Mouse (Mus musculus): ENCODE results near the gene Lamb2. TPM values are rescaled to one million over a fixed set of nuclear protein-coding genes. Genes with fewer than 3 reads are reported as not detected.

The Lamb2 gene
- polyA plus RNA-seq (2012; ENCODE audit: insufficient read depth, insufficient read length, missing spikeins): 2.7 and 3.4 TPM in 2 replicates

- H3K27ac ChIP-seq (ENCODE audit: insufficient read depth, low read depth, low read length): no peak within 1 kb of the TSS
- H3K4me1 ChIP-seq (ENCODE audit: control insufficient read depth, insufficient read depth, low read length): peaks cover 6% of the 10 kb centered on the region; the same call in 1 of the 2 replicates
- TF ChIP-seq CTCF (IDR thresholded peaks at IDR 0.05; ENCODE audit: low read depth, low read length) (no peak), POLR2A (IDR thresholded peaks at IDR 0.05; ENCODE audit: borderline replicate concordance, low read depth, low read length) (no peak)
- peak within 1 kb of the TSS; percentile 23 for H3K4me3 ChIP-seq (ENCODE audit: insufficient read depth, low read length)
These were observed at the start of gene Lamb2 for GRCm38 (mm10) chr9:108479721-108480351. Lamb2 (plus strand) TSS chr9:108479736.

GRCm38 (mm10) chr9:108431431-108432067, 48.0 kb upstream of the Lamb2 start:
- no peak for TF ChIP-seq CTCF (IDR thresholded peaks at IDR 0.05; ENCODE audit: low read depth, low read length)
- TF ChIP-seq POLR2A (IDR thresholded peaks at IDR 0.05; ENCODE audit: borderline replicate concordance, low read depth, low read length): no peak
- Histone ChIP-seq H3K4me1 (ENCODE audit: control insufficient read depth, insufficient read depth, low read length) (no peaks in the 10 kb centered on the region), H3K27ac (ENCODE audit: insufficient read depth, low read depth, low read length) (no peak overlapping the region), H3K4me3 (ENCODE audit: insufficient read depth, low read length) (no peak overlapping the region)

GRCm38 (mm10) chr9:108436182-108436581, 43.4 kb upstream of the Lamb2 start, which contains the start of gene BC048562:
BC048562 (plus strand) TSS chr9:108436482.
- Histone ChIP-seq H3K4me1 (ENCODE audit: control insufficient read depth, insufficient read depth, low read length) (peaks cover 3% of the 10 kb centered on the region; the same call in 1 of the 2 replicates), H3K27ac (ENCODE audit: insufficient read depth, low read depth, low read length) (no peak within 1 kb of the TSS)
- TF ChIP-seq CTCF (IDR thresholded peaks at IDR 0.05; ENCODE audit: low read depth, low read length): no peak
- no peak for TF ChIP-seq POLR2A (IDR thresholded peaks at IDR 0.05; ENCODE audit: borderline replicate concordance, low read depth, low read length)

GRCm38 (mm10) chr9:108439176-108439575, 40.4 kb upstream of the Lamb2 start:
- TF ChIP-seq POLR2A (IDR thresholded peaks at IDR 0.05; ENCODE audit: borderline replicate concordance, low read depth, low read length) (no peak), CTCF (IDR thresholded peaks at IDR 0.05; ENCODE audit: low read depth, low read length) (no peak)
- Histone ChIP-seq H3K4me1 (ENCODE audit: control insufficient read depth, insufficient read depth, low read length) (peaks cover 10% of the 10 kb centered on the region), H3K27ac (ENCODE audit: insufficient read depth, low read depth, low read length) (no peak overlapping the region), H3K4me3 (ENCODE audit: insufficient read depth, low read length) (no peak overlapping the region)

More at GRCm38 (mm10) chr9:108436182-108436581, 43.4 kb upstream of the Lamb2 start, which contains the start of gene BC048562:
- H3K4me3 ChIP-seq (ENCODE audit: insufficient read depth, low read length): no peak within 1 kb of the TSS

- no peak overlapping the region for H3K27ac ChIP-seq (ENCODE audit: insufficient read depth, low read depth, low read length)
- TF ChIP-seq CTCF (IDR thresholded peaks at IDR 0.05; ENCODE audit: low read depth, low read length) (no peak), POLR2A (IDR thresholded peaks at IDR 0.05; ENCODE audit: borderline replicate concordance, low read depth, low read length) (no peak)
These were observed 39.1 kb upstream of the Lamb2 start for GRCm38 (mm10) chr9:108440485-108440884.

GRCm38 (mm10) chr9:108441236-108441919, 38.2 kb upstream of the Lamb2 start:
- Histone ChIP-seq H3K4me1 (ENCODE audit: control insufficient read depth, insufficient read depth, low read length) (peaks cover 10% of the 10 kb centered on the region), H3K27ac (ENCODE audit: insufficient read depth, low read depth, low read length) (no peak overlapping the region)
- no peak for TF ChIP-seq POLR2A (IDR thresholded peaks at IDR 0.05; ENCODE audit: borderline replicate concordance, low read depth, low read length)
- TF ChIP-seq CTCF (IDR thresholded peaks at IDR 0.05; ENCODE audit: low read depth, low read length): no peak

More at GRCm38 (mm10) chr9:108440485-108440884, 39.1 kb upstream of the Lamb2 start:
- H3K4me1 ChIP-seq (ENCODE audit: control insufficient read depth, insufficient read depth, low read length): peaks cover 10% of the 10 kb centered on the region
- H3K4me3 ChIP-seq (ENCODE audit: insufficient read depth, low read length): no peak overlapping the region

GRCm38 (mm10) chr9:108445125-108445524, 34.4 kb upstream of the Lamb2 start:
- no peak overlapping the region for H3K4me3 ChIP-seq (ENCODE audit: insufficient read depth, low read length)
- no peak for TF ChIP-seq CTCF (IDR thresholded peaks at IDR 0.05; ENCODE audit: low read depth, low read length)
- H3K27ac ChIP-seq (ENCODE audit: insufficient read depth, low read depth, low read length): no peak overlapping the region
- peaks cover 10% of the 10 kb centered on the region for H3K4me1 ChIP-seq (ENCODE audit: control insufficient read depth, insufficient read depth, low read length)

More at GRCm38 (mm10) chr9:108441236-108441919, 38.2 kb upstream of the Lamb2 start:
- no peak overlapping the region for H3K4me3 ChIP-seq (ENCODE audit: insufficient read depth, low read length)

- Histone ChIP-seq H3K27ac (ENCODE audit: insufficient read depth, low read depth, low read length) (no peak overlapping the region), H3K4me1 (ENCODE audit: control insufficient read depth, insufficient read depth, low read length) (peaks cover 6% of the 10 kb centered on the region; the same call in 1 of the 2 replicates), H3K4me3 (ENCODE audit: insufficient read depth, low read length) (no peak overlapping the region)
- TF ChIP-seq POLR2A (IDR thresholded peaks at IDR 0.05; ENCODE audit: borderline replicate concordance, low read depth, low read length) (no peak), CTCF (IDR thresholded peaks at IDR 0.05; ENCODE audit: low read depth, low read length) (no peak)
These were observed 29.7 kb upstream of the Lamb2 start for GRCm38 (mm10) chr9:108449860-108450259.

- Histone ChIP-seq H3K4me1 (ENCODE audit: control insufficient read depth, insufficient read depth, low read length) (peaks cover 6% of the 10 kb centered on the region; the same call in 1 of the 2 replicates), H3K4me3 (ENCODE audit: insufficient read depth, low read length) (no peak overlapping the region), H3K27ac (ENCODE audit: insufficient read depth, low read depth, low read length) (no peak overlapping the region)
- TF ChIP-seq CTCF (IDR thresholded peaks at IDR 0.05; ENCODE audit: low read depth, low read length): no peak
- no peak for TF ChIP-seq POLR2A (IDR thresholded peaks at IDR 0.05; ENCODE audit: borderline replicate concordance, low read depth, low read length)
These were observed 29.0 kb upstream of the Lamb2 start for GRCm38 (mm10) chr9:108450292-108451169.
